Mouse (Mus musculus) activated CD4-positive, CD25-positive, alpha-beta regulatory T cell, adult 4 months (primary cell): ENCODE measurements around the gene Mpig6b. TPM values are rescaled to one million over a fixed set of nuclear protein-coding genes. Genes with fewer than 3 reads are reported as not detected.
"Not testable (repeated sequence)": the region's sequence is repeated elsewhere in the genome, so short reads cannot be mapped to it uniquely, and the experiment has no call there.

ENCODE experiments used
- ATAC-seq: one replicate; pipeline ENCODE4 v1.8.0; 2017
- polyA plus RNA-seq, 2 experiments: library from polyadenylated mRNA; unstranded; fragments of 100-300 nt; shearing (Covaris generic); gene quantifications; one replicate each; pipeline ENCODE4 v1.2.1; 2017

Gene Mpig6b
- polyA plus RNA-seq, 2 experiments from 2014 or later = not detected

DNA sequence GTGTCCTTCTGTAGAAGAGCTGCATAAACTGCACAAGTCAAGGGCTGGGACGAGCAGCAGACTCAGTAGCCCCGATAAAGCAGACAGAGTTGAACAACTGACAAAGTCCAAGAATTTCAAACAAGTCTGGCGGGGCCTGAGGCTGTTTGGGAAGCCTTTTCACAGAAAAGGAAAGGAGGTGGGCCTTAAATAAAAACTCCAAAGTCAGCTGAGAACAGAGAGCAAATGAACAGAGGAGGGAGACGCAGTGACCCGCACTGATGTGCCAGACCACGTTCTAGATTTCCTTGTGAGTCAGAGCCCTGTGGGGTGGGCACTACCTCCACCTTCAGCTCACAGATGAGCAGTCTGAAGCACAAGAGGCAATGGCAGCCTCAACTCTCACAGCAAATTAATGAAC is 31.1 kb downstream of the Mpig6b start:
- ATAC-seq = no peak

DNA sequence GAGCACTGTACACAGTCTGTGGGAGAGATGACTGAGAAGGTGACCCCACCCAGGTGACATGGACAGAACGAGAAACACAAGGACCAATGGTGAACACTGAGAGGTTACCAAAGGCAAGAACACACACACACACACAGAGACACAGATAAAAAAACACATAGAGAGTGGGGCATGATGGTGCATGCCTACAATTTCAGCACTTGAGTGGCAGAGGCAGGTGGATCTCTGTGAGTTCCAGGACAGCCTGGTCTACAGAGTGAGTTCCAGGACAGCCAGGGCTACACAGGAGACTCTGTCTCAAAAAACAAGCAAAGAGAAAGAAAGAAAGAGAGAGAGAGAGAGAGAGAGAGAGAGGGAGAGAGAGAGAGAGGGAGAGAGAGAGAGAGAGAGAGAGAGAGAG is 32.3 kb downstream of the Mpig6b start:
- not testable (repeated sequence) for ATAC-seq

DNA sequence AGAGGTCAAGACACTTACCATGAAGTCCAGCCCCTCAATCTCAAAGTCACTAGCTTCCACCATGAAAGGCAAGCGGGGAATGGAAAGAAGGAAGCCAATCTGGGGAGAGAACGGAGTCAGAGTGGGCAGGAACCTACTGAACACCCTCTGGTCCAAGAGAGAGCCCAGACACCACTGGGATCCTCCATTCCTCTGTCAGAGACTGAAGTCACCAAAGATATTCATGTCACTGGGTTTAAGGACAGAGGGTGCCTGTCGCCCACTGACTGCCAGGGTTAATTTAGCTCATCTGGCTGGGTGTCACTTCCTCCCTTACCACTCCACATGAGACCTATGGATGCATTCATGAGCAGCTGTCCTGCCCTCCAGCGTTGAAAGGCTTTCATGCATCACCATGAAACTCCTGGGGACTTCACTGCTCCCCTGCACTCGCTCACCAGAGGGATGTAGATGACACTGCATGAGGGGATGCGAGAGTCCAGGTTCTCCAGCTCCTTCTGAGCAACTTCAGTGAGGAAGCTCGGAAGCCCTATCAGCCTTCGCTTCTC is 33.6 kb downstream of the Mpig6b start:
- ATAC-seq = no peak

DNA sequence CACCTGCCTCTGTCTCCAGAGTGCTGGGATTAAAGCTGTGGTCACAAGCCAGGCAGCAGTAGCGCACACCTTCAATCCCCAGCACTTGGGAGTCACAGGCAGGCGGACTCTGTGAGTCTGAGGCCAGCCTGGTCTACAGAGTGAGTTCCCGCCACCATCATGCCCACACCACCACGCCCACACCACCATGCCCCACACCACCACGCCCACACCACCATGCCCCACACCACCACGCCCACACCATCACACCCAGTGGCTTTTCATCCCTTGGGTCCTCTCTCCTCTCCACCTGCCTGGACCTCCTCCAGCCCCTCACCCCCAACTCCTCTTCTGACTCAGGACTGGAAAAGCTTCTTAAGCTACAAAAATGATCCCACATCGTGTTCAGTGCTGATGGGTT is 34.1 kb downstream of the Mpig6b start:
- no peak for ATAC-seq

DNA sequence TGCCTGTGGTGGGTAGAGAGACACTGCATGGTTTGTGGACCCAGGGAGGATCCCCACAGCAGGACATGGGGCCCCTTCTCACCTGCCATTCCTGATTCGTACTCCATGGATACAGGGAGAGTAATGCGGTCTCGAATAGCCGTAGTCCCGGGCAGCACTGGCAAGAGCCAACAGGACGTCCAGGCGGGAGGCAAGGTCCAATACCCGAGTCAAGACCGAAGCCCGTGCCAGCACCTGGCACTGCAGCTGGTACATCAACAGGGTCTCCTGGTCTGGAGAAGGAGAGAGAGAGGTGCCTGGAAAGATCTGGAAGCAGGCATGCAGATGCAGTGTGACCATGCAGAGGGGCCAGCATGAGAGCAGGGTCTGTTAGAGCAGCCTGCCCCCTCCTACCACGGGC is 34.7 kb downstream of the Mpig6b start:
- no peak for ATAC-seq

DNA sequence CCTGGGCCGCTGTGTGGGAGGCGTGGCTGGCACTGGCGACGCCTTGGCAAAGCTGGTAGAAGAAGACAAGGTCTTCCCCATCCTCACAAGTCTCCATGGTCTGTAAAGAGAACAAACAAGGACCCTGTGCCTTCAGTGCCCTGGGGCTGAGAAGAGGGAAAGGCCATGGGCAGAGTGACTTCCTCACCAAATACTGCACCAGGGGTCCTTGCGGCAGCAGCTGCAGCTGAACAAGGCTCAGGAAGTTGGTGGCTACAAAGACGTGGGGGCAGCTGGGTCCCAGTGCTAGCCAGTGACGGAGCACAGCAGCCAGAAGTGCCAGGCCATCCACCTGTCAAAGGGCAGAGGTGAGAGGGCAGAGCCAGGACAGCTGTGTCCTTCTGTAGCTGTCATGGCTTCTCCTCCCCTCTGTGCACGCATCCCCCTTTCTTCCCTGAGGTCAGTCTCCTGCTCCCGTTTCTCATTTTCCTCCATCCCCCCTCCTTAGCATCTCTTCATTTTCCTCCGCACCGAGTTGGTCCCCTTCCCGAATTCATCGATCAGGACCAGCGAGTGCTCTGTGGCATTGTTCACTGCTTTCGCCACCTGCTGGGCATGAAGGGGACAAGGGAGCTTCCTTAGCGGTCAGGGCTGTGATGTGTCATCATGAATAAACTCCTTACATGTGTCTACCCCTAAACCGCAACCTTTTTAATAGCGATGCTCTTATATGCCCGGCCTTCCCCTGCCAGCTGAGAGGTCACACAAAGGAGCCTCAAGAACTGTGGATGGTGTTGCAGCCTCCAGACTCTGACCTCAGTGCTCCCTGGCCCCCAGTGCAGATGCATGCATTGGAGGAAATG is 36.1 kb downstream of the Mpig6b start:
- ATAC-seq = no peak

DNA sequence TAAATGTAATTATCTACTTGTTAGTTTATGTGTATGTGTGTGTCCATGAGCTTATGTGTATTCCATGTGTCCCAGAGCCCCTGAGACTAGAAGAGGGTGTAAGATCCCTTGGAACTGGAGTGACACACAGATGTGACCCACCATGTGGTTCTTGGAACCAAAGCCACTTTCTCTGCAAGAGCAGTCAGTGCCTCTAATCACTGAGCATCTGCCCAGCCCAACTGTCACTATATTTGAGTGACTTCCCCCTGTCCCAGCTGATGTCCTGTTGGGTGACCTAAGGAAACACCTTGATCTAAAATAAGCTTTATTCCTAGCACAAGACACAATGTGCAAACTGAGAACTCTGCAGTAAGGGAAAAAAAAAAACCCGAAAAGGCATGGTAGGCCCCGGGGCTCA is 37.7 kb downstream of the Mpig6b start:
- no peak for ATAC-seq

DNA sequence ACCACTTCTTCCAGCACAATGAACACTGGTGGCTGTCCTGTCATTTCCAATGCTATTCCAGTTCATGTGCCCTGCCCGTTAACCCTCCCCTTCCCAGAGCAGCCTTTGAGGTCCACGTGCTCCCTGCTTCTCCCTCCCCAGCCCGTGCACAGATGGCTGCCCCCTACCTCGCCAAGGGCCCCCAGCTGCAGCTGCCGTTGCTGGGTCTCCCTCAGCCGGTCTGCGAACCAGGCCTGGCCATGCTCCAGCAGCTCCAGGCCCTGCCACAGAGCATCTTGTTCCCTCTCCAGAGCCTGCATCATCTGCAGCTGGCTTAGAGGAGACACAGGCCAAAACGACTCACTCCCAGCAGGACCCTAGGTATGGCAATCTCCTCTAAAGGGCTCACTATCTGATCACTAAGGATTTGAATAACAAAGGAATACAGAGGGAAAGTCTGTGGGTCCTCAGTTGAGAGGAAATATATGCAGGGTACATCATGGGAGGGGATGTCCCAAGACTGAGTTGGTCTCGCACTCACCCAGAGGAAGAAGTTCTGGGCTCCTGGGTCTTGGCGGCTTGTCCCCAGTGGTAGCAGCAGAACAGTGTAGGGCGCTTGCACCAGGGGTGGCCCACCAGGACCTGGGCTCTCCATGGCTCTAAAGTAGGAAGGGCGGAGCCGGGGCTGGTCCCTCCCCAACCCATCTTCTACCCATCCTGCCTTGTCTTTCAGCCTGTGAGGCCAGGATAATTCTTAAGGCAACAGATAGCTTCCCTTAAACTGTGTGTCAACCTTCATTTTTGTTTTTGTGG is 38.5 kb downstream of the Mpig6b start, which contains the start of gene Sapcd1:
Gene Sapcd1 (minus strand): TSS at position 740 of the 792 bp plus-strand sequence.
- ATAC-seq = no peak

DNA sequence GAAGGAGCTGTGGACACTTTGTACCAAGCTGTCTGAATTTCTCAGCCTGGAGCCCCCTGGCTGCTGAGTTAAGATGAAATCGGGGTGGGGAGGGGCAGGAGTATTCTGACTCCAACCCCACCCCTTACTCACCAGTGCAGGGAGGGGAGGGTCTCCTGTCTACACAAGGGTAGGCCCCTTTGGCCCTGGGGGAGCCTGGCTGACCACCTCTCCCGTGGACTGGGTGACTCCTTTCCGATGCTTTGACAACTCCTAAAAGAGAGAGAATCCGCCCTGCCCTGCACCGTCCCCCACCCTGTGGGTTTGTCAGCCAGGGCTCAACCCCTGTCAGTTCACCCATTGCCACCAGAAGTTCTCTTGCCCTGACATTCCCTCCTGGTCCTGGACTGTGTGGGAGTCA is 39.8 kb downstream of the Mpig6b start:
- no peak for ATAC-seq

DNA sequence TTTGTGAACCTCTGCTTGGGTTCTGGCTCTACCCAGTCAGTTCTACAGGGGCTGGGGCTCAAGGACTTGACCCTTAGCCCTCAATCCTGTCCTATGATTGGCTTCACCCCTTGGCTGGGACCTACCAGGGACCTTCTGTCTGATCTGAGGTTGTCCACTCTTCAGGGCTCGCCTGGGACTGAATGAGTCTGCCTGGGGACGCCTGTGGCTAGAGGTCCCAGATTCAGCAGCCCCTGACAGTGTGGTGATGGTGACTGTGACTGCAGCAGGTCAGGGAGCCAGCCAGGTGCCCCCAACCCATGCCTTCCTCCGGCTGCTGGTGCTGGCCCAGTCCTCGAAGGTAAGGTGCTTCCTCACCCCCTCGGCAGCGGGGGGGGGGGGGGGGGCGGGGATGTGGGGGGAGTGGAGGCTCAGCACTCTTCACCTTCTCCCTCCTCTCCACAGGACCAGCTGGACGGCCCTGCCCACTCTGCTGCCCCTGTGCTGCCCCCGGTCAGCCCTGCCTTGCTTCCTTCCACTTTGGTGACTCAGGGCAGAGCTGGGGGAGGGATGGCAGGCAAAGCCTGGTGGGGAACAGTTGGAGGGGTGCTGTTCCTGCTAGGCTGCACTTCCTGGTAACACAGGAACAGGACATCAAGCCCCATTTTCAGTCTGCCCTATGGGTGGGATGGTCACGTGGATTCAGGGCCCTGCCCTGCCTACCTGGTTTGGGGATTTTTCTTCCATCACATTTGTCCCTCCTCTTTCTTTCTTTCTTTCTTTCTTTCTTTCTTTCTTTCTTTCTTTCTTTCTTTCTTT is 41.1 kb downstream of the Mpig6b start:
- ATAC-seq = no peak

DNA sequence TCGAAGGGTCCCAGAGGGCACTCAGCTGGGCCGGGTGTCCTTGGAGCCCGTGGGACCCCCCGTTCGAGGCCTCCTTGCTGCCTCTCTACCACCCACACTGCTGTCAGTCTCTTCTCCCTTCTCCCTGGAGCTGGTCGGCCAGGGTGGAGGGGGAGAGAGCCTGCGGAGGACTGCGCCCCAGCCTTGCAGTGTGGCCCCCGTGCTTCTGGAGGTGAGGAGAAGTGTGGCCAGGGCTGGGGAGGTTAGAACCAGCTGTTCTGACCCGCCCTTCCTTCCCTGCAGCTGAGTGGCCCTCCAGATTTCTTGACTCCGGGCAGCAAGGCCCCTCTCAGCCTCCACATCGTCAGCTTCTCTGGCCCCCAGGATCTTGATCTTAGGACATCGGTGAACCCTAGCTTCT is 41.7 kb downstream of the Mpig6b start:
- no peak for ATAC-seq

DNA sequence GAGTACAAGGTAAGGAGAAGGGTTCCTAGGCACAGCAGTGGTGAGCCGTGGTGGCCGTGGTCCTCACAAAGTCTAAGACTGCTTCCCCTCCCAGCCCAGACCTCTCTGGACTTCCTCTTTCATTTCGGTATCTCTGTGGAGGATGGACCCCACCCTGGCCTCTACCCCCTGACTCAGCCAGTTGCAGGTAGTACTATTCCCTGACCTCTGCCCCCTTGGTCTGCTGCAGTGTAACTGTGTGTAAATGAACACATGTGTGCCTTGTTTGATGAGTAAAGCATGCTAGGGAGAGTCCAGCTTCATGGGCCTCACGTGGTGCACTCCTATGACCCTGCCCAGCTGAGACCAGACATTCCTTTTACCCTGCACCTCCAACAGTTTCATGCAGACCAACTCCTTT is 42.2 kb downstream of the Mpig6b start:
- ATAC-seq = no peak

DNA sequence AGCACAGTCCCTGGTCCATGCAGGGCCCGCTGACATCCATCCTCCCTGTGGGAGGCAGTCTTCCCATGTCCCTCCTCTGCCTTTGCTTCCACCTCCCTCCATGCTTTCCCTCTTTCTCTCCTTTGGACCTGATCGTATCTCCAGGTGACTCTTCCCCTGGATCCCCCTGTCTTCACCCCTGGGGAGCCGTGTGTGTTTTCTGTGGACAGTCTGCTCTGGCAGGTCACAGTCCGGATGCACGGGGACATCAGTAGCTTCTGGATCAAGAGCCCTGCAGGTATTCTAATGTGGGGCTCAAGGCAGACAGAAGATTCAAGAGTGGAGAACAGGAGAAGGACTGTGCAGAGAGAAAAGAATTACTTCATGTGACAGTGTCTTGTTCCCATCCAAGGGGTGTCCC is 42.8 kb downstream of the Mpig6b start:
- no peak for ATAC-seq

DNA sequence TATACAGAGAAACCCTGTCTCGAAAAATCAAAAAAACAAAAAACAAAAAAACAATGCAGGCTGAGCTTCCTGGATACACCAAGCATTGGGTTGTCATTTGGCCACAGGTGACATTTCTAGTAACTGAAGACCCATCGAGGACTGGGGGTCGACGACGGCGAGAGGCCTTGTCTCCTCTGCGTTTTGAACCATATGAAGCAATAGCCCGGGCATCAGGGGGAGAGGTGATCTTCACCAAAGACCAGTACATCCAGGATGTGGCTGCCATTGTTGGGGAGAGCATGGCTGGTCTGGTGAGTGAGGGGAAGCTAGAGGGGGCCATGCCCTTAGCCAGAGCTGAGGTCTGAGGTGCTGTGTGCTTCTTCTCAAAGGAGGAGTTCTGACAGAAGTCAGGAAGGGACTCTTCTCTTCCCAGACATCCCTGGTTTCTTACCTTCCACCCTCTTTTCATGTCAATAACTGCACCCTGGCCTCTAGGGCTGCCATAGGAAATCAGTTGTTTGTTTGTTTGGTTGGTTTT is 43.4 kb downstream of the Mpig6b start:
- no peak for ATAC-seq

DNA sequence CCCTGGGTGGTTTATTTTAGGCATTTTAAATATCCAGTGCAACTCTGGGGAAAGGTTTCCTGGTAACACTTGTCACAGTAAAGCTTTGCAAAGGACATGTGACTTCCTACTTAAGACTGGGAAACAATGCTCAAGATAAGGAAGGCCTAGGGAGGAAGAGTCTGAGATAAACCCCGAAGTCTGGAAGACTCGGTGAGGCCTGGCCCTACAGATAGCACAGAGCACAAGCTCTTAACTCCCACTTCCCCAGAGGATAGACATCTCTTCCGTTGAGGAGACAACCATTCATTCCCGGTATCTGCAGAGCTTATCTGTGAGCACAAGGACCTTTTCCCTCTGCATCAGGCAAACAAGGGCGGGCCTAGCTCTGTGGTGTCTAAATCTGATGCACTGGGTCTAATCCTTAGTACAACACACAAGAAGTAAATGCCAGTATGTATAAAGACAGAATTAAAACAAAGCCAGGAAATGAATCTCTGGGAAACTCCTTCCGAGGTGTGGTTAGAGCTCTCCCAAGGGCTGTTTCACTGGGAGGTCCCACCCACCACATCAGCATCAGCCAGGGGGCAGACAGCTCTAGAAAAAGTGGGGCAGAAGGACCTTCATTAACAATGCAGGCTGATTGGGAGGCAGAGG is 44.0 kb downstream of the Mpig6b start:
- no peak for ATAC-seq

DNA sequence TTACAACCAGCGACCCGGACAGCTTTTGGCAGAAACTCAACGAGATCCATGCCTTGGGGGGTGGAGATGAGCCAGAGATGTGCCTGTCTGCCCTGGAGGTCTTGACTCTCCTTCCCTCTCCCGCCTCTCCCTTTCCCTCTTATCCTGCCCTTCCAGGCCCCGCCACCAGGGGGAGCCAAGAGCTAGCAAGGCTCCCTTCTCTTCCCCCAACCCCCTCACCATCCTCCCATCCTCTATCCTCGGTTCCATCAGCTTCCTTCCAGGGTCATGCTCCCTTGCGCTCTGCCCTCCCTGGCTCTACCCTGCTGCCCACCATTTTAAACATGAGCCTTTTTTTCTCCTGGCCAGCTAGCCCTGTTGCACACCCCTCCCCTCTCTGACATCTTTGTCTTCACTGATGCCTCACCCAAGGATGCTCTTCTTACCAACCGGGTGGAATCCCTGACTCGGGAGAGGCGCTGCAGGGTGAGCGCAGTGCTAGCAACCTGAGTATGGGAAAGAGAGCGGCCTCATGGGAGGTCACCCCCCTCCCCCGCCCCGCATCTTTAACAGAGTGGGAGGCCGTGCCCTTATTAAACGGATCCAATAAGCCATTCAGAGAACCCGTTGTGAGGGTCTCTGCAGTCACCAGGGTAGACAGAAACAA is 44.7 kb downstream of the Mpig6b start:
- peak; percentile 68 for ATAC-seq

DNA sequence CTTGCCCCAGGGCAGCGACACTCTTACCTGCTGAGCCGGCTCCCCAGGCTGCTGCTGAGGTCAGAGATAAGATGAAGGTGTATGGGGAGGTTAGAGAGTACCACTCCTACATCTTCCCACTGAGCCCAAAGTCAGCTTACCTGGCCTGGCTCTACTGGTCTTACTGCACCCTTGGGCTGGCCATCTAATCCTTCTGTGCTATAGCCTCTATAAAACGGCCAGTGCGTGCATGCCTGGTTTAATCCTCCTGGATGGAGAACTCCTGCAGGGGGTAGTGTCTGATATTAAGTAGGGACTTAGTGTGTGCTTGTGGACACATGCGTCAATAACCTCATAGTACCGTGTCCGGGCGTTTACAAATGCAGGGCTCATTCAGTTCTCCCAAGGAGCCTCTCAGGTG is 45.4 kb downstream of the Mpig6b start:
- no peak for ATAC-seq

DNA sequence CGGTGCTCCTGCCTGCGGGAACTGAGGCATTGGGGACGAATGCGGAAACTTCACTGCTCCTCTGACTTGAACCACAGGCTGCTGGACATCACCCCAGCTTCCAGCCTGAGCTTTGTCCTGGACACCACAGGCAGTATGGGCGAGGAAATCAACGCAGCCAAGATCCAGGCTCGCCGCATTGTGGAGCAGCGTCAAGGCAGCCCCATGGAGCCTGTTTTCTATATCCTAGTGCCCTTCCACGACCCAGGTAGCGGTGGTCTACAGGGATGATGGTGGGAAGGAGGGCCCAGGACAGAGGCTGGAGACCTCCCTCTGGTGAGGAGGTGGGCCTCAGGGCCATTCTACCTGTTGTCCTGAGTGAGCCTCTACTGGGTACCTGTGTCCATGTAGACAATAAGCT is 46.1 kb downstream of the Mpig6b start:
- ATAC-seq = no peak

DNA sequence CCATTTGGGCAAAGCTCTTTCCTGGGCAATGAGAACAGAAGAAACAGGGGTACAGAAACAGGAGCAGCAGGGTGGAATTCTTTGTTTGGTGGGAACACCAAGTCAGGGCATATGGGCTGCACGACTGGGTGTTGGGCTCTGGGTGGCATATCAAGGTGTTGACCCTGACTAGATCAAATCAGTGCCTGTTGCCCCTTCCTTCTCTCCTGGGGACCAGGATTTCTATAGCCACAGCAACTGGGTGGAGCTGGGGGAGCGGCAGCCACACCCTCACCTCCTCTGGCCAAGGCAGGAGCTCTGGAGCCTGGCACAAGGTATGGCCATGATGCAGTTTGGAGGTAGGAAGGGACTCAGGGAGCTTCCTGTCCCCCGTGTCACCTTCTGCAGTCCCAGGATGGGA is 47.8 kb downstream of the Mpig6b start:
- ATAC-seq = no peak

DNA sequence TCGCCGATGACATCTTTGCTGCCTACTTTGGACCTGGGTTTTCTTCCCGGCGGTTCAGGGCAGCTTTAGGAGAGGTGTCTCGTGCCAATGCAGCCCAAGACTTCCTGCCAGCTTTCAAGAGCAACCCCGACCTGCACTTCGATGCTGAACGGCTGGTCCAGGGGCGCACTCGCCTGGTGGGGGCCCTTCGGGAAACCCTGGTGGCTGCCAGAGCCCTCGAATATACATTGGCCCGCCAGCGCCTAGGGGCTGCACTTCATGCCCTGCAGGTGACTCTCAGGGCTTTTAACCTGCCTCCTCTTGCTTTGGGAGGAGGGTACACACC is 48.3 kb downstream of the Mpig6b start:
- ATAC-seq = no peak

DNA sequence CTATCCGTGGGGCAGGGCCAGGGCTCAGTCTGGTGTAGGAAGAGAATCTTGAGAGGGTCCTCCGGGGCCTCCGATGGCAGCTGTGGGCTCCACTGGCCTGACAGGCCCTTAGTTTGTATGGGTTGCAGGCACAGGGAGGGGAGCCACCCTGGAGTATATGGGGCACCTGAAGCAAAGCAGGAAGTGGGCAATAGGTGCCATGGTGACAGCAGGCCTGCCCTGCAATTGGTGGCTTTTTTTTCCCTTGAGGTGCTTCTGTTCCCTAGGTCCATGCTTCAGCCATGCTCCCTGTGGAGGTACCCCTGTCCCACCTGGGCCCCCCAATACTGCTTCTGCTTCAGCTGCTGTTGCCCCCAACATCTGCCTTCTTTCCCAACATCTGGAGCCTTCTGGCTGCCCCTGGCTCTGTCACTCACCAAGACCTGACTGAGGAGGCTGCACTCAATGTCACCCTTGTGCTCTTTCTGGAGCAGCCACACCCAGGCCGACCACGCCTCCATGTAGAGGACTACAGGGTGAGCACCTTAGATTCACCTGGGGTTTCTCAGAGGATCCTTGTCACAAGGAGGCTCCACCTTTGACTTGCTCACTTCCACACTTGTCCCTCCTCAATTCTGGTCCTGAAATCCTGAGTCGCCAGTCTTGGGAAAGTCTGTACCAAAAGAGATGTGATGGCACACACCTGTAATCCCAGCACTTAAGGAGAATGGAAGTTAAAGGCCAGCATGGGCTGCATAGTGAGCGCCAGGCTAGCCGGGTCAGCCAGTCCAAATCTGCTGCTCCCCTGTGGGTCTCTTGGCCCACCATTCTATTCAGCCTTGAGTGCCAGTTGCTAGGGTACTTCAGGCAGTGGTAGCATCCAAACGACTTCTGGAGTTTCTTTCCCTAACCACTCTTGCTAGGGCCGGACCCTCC is 48.9 kb downstream of the Mpig6b start:
- peak; percentile 55 for ATAC-seq
